Mouse (Mus musculus): ENCODE measurements around the gene Rab8b. TPM values are rescaled to one million over a fixed set of nuclear protein-coding genes. Genes with fewer than 3 reads are reported as not detected.

Rab8b gene
- total and polyA plus RNA-seq, 2 experiments = 1.4 to 4.1 TPM

GRCm38 (mm10) chr9:66948536-66948935, 29.0 kb upstream of the Rab8b start:
- no peak overlapping the region for H3K4me3 ChIP-seq (ENCODE audit: insufficient read depth, low read depth, low read length)
- peaks cover 12% of the 10 kb centered on the region for H3K4me1 ChIP-seq (ENCODE audit: control insufficient read depth, insufficient read depth, low read length)
- H3K27me3 ChIP-seq (ENCODE audit: control insufficient read depth, insufficient read depth, low read length) = no peaks in the 10 kb centered on the region
- peak; percentile 70 for DNase-seq (ENCODE audit: extremely low read depth, low read depth, low spot score)
- H3K79me2 ChIP-seq (ENCODE audit: control insufficient read depth, insufficient read depth, low read length) = peaks cover 7% of the 10 kb centered on the region; the same call in 1 of the 2 replicates
- H3K27ac ChIP-seq (replicated peaks; ENCODE audit: insufficient read depth, low read depth, low read length) = no peak overlapping the region
- 92% methylated on average over 2 of the region's 2 CpGs for WGBS
- no peak for TF ChIP-seq CTCF (IDR thresholded peaks at IDR 0.05; ENCODE audit: low read depth, low read length)
- TF ChIP-seq POLR2A (IDR thresholded peaks at IDR 0.05; ENCODE audit: extremely low read depth, insufficient read depth, low read length) = no peak
- H3K9ac ChIP-seq (ENCODE audit: low read depth, low read length) = no peak overlapping the region
- peaks cover 12% of the 10 kb centered on the region for H3K36me3 ChIP-seq (ENCODE audit: control insufficient read depth, insufficient read depth, low read length)

- DNase-seq (ENCODE audit: extremely low read depth, low read depth, low spot score) = peak; percentile 85
- Histone ChIP-seq H3K9ac (ENCODE audit: low read depth, low read length) (peak within 1 kb of the TSS; percentile 94), H3K36me3 (ENCODE audit: control insufficient read depth, insufficient read depth, low read length) (peaks cover 12% of the 10 kb centered on the region), H3K4me3 (ENCODE audit: insufficient read depth, low read depth, low read length) (peak within 1 kb of the TSS; percentile 96), H3K27me3 (ENCODE audit: control insufficient read depth, insufficient read depth, low read length) (no peaks in the 10 kb centered on the region), H3K27ac (replicated peaks; ENCODE audit: insufficient read depth, low read depth, low read length) (peak within 1 kb of the TSS; percentile 93), H3K79me2 (ENCODE audit: control insufficient read depth, insufficient read depth, low read length) (peaks cover 7% of the 10 kb centered on the region; the same call in 1 of the 2 replicates), H3K4me1 (ENCODE audit: control insufficient read depth, insufficient read depth, low read length) (peaks cover 3% of the 10 kb centered on the region; the same call in 1 of the 2 replicates)
- TF ChIP-seq CTCF (IDR thresholded peaks at IDR 0.05; ENCODE audit: low read depth, low read length) = no peak
- peak; percentile 74 for TF ChIP-seq POLR2A (IDR thresholded peaks at IDR 0.05; ENCODE audit: extremely low read depth, insufficient read depth, low read length)
- WGBS = under 1% methylated on average over 77 of the region's 77 CpGs
Observed at GRCm38 (mm10) chr9:66945647-66946641, 26.5 kb upstream of the Rab8b start, which contains the start of gene Rps27l. Gene Rps27l (plus strand): TSS chr9:66946086.

DNA sequence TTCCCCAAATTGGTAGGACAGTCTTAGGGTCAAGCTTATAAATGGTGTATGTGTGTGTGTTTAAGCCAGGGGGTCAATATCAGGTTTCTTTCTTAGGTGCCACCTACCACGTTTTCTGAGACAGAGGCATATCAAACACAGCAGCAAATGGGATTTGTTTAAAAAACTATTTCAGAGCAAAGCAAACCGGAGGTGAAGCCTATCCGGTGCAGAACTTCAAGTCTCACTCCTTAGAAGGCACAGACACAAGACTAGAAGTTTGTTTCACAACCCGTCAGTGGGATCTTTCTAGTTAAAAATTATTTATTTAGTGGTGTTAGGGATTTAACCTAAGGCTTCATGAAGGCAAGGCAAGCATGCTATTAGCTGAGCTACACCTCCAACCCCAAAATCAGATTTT, 25.7 kb upstream of the Rab8b start:
- H3K9ac ChIP-seq (ENCODE audit: low read depth, low read length) = peak overlapping the region; percentile 82; the same call in 1 of the 2 replicates
- H3K4me1 ChIP-seq (ENCODE audit: control insufficient read depth, insufficient read depth, low read length) = peaks cover 3% of the 10 kb centered on the region; the same call in 1 of the 2 replicates
- 25% methylated on average over 4 of the region's 4 CpGs for WGBS
- DNase-seq (ENCODE audit: extremely low read depth, low read depth, low spot score) = no peak
- peak overlapping the region; percentile 85 for H3K27ac ChIP-seq (replicated peaks; ENCODE audit: insufficient read depth, low read depth, low read length)
- TF ChIP-seq POLR2A (IDR thresholded peaks at IDR 0.05; ENCODE audit: extremely low read depth, insufficient read depth, low read length) (no peak), CTCF (IDR thresholded peaks at IDR 0.05; ENCODE audit: low read depth, low read length) (no peak)
- peaks cover 7% of the 10 kb centered on the region; the same call in 1 of the 2 replicates for H3K79me2 ChIP-seq (ENCODE audit: control insufficient read depth, insufficient read depth, low read length)
- peak overlapping the region; percentile 96 for H3K4me3 ChIP-seq (ENCODE audit: insufficient read depth, low read depth, low read length)
- no peaks in the 10 kb centered on the region for H3K27me3 ChIP-seq (ENCODE audit: control insufficient read depth, insufficient read depth, low read length)
- peaks cover 12% of the 10 kb centered on the region for H3K36me3 ChIP-seq (ENCODE audit: control insufficient read depth, insufficient read depth, low read length)

DNA sequence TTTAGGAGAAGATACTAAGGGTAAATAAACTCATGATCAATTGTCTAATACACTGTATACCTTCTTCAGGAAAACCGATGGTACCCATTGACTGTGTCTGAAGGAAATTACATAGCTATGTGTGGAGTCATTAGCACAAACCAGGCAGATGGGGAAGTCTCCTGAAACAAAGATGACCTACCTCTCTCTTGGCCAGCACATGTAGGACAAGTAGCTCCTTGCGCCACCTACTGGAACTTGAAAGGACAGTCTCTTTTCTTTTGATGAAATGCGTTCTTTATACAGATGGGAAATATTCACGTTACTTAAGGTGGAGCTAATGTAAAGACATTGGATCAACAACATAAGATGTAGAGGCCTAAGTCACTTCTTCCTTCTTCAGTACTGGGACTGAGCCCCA, 19.3 kb upstream of the Rab8b start:
- no peaks in the 10 kb centered on the region; the same call in 1 of the 2 replicates for H3K4me1 ChIP-seq (ENCODE audit: control insufficient read depth, insufficient read depth, low read length)
- WGBS = 3% methylated on average over 4 of the region's 4 CpGs
- no peaks in the 10 kb centered on the region for H3K27me3 ChIP-seq (ENCODE audit: control insufficient read depth, insufficient read depth, low read length)
- H3K27ac ChIP-seq (replicated peaks; ENCODE audit: insufficient read depth, low read depth, low read length) = no peak overlapping the region
- H3K79me2 ChIP-seq (ENCODE audit: control insufficient read depth, insufficient read depth, low read length) = no peaks in the 10 kb centered on the region
- no peak overlapping the region for H3K9ac ChIP-seq (ENCODE audit: low read depth, low read length)
- peak; percentile 63 for DNase-seq (ENCODE audit: extremely low read depth, low read depth, low spot score)
- no peak overlapping the region for H3K4me3 ChIP-seq (ENCODE audit: insufficient read depth, low read depth, low read length)
- no peaks in the 10 kb centered on the region for H3K36me3 ChIP-seq (ENCODE audit: control insufficient read depth, insufficient read depth, low read length)
- TF ChIP-seq CTCF (IDR thresholded peaks at IDR 0.05; ENCODE audit: low read depth, low read length) (peak; percentile 58), POLR2A (IDR thresholded peaks at IDR 0.05; ENCODE audit: extremely low read depth, insufficient read depth, low read length) (no peak)

GRCm38 (mm10) chr9:66937507-66937906, 18.0 kb upstream of the Rab8b start:
- TF ChIP-seq CTCF (IDR thresholded peaks at IDR 0.05; ENCODE audit: low read depth, low read length) = no peak
- no peak for TF ChIP-seq POLR2A (IDR thresholded peaks at IDR 0.05; ENCODE audit: extremely low read depth, insufficient read depth, low read length)
- H3K4me1 ChIP-seq (ENCODE audit: control insufficient read depth, insufficient read depth, low read length) = no peaks in the 10 kb centered on the region; the same call in 1 of the 2 replicates
- H3K36me3 ChIP-seq (ENCODE audit: control insufficient read depth, insufficient read depth, low read length) = no peaks in the 10 kb centered on the region
- no peak overlapping the region for H3K9ac ChIP-seq (ENCODE audit: low read depth, low read length)
- no peak overlapping the region for H3K4me3 ChIP-seq (ENCODE audit: insufficient read depth, low read depth, low read length)
- 82% methylated on average over 8 of the region's 8 CpGs for WGBS
- DNase-seq (ENCODE audit: extremely low read depth, low read depth, low spot score) = no peak
- H3K79me2 ChIP-seq (ENCODE audit: control insufficient read depth, insufficient read depth, low read length) = no peaks in the 10 kb centered on the region
- no peaks in the 10 kb centered on the region for H3K27me3 ChIP-seq (ENCODE audit: control insufficient read depth, insufficient read depth, low read length)
- H3K27ac ChIP-seq (replicated peaks; ENCODE audit: insufficient read depth, low read depth, low read length) = no peak overlapping the region

Data from liver, adult 2 months (tissue).